Mouse (Mus musculus): ENCODE results near the gene Dusp14. TPM values are rescaled to one million over a fixed set of nuclear protein-coding genes. Genes with fewer than 3 reads are reported as not detected.

Dusp14 gene
- polyA plus RNA-seq, 1 experiment from 2014 or later = 45.6 TPM

DNA sequence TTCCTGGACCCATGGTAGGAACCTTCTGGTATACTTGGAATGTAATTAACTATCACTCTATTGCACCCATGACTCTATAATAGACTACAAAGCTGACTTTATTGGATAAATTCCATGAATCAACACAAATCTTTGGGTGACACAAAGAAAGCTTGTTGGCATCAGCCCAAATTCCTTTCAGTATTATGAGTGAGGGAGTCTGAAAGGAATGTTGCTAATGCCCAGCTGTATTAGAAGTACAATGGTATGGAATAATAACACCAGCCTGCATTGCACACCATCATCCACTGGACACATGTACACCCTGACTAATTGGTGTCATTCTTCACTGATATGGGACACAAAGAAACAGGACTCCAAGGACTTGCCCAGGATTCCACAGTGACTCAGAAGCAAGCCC, 32.1 kb upstream of the Dusp14 start:
- DNase-seq (ENCODE audit: low spot score) = no peak
- H3K9me3 ChIP-seq (replicated peaks; ENCODE audit: low read length) = no peaks in the 10 kb centered on the region
- H3K4me3 ChIP-seq (replicated peaks; ENCODE audit: low read depth, low read length) = no peak overlapping the region
- TF ChIP-seq CTCF (IDR thresholded peaks at IDR 0.05; ENCODE audit: low read depth) = no peak
- H3K4me1 ChIP-seq (replicated peaks; ENCODE audit: insufficient read depth, low read length) = no peaks in the 10 kb centered on the region
- no peak overlapping the region for H3K27ac ChIP-seq
- no peak for ATAC-seq (replicated peaks; ENCODE audit: low FRiP score, low read depth)
- no peaks in the 10 kb centered on the region for H3K27me3 ChIP-seq (ENCODE audit: insufficient read depth, low read length)
- H3K4me2 ChIP-seq (ENCODE audit: low read length) = no peak overlapping the region
- no peak overlapping the region for H3K9ac ChIP-seq (ENCODE audit: low read depth, low read length)
- H3K36me3 ChIP-seq (ENCODE audit: insufficient read depth, low read length) = peaks cover 25% of the 10 kb centered on the region; the same call in 1 of the 2 replicates

- H3K36me3 ChIP-seq (ENCODE audit: insufficient read depth, low read length) = peaks cover 23% of the 10 kb centered on the region
- DNase-seq (ENCODE audit: low spot score) (no peak), ATAC-seq (replicated peaks; ENCODE audit: low FRiP score, low read depth) (no peak)
- H3K4me3 ChIP-seq (replicated peaks; ENCODE audit: low read depth, low read length) = no peak overlapping the region
- H3K9me3 ChIP-seq (replicated peaks; ENCODE audit: low read length) = no peaks in the 10 kb centered on the region
- H3K27ac ChIP-seq = no peak overlapping the region
- H3K4me2 ChIP-seq (ENCODE audit: low read length) = no peak overlapping the region
- no peak for TF ChIP-seq CTCF (IDR thresholded peaks at IDR 0.05; ENCODE audit: low read depth)
- no peak overlapping the region for H3K9ac ChIP-seq (ENCODE audit: low read depth, low read length)
- no peaks in the 10 kb centered on the region for H3K4me1 ChIP-seq (replicated peaks; ENCODE audit: insufficient read depth, low read length)
- no peaks in the 10 kb centered on the region for H3K27me3 ChIP-seq (ENCODE audit: insufficient read depth, low read length)
- 73% methylated on average over 5 of the region's 5 CpGs for WGBS
These were observed 28.4 kb upstream of the Dusp14 start for GRCm38 (mm10) chr11:84097251-84097998.

GRCm38 (mm10) chr11:84095084-84095483, 26.0 kb upstream of the Dusp14 start:
- Histone ChIP-seq H3K27ac (no peak overlapping the region), H3K9ac (ENCODE audit: low read depth, low read length) (no peak overlapping the region), H3K4me2 (ENCODE audit: low read length) (no peak overlapping the region), H3K9me3 (replicated peaks; ENCODE audit: low read length) (no peaks in the 10 kb centered on the region), H3K4me1 (replicated peaks; ENCODE audit: insufficient read depth, low read length) (no peaks in the 10 kb centered on the region), H3K36me3 (ENCODE audit: insufficient read depth, low read length) (peaks cover 17% of the 10 kb centered on the region), H3K4me3 (replicated peaks; ENCODE audit: low read depth, low read length) (no peak overlapping the region), H3K27me3 (ENCODE audit: insufficient read depth, low read length) (no peaks in the 10 kb centered on the region)
- TF ChIP-seq CTCF (IDR thresholded peaks at IDR 0.05; ENCODE audit: low read depth) = no peak
- DNase-seq (ENCODE audit: low spot score) = no peak
- WGBS = 75% methylated on average over 4 of the region's 4 CpGs
- no peak for ATAC-seq (replicated peaks; ENCODE audit: low FRiP score, low read depth)

DNA sequence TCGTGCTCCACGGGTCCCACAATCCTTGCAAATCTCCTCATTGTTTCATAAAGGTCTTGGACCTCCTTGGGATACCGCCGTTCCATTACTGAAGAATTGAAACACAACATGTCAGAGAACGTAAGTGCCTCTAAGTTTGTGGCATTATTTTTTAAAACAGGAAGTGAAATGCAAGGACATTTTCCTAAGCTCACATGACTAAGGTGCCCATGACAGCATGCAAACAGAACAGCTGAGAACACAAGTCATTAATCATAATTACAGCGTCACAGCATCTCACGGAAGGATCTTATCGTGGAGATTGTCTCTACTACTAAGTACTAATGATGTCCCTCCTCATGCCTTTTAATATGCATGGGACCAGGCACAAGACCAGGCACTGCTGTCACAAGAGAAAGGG, 21.5 kb upstream of the Dusp14 start:
- Histone ChIP-seq H3K27ac (no peak overlapping the region), H3K4me1 (replicated peaks; ENCODE audit: insufficient read depth, low read length) (no peaks in the 10 kb centered on the region), H3K9me3 (replicated peaks; ENCODE audit: low read length) (no peaks in the 10 kb centered on the region), H3K4me3 (replicated peaks; ENCODE audit: low read depth, low read length) (no peak overlapping the region), H3K4me2 (ENCODE audit: low read length) (no peak overlapping the region), H3K27me3 (ENCODE audit: insufficient read depth, low read length) (no peaks in the 10 kb centered on the region), H3K9ac (ENCODE audit: low read depth, low read length) (no peak overlapping the region), H3K36me3 (ENCODE audit: insufficient read depth, low read length) (peaks cover 13% of the 10 kb centered on the region)
- no peak for TF ChIP-seq CTCF (IDR thresholded peaks at IDR 0.05; ENCODE audit: low read depth)
- 83% methylated on average over 8 of the region's 8 CpGs for WGBS
- DNase-seq (ENCODE audit: low spot score) = no peak
- no peak for ATAC-seq (replicated peaks; ENCODE audit: low FRiP score, low read depth)

GRCm38 (mm10) chr11:84081901-84082300, 12.8 kb upstream of the Dusp14 start:
- H3K4me1 ChIP-seq (replicated peaks; ENCODE audit: insufficient read depth, low read length) = no peaks in the 10 kb centered on the region
- H3K9me3 ChIP-seq (replicated peaks; ENCODE audit: low read length) = no peaks in the 10 kb centered on the region
- H3K27ac ChIP-seq = no peak overlapping the region
- H3K9ac ChIP-seq (ENCODE audit: low read depth, low read length) = no peak overlapping the region
- H3K4me3 ChIP-seq (replicated peaks; ENCODE audit: low read depth, low read length) = no peak overlapping the region
- TF ChIP-seq CTCF (IDR thresholded peaks at IDR 0.05; ENCODE audit: low read depth) = no peak
- no peaks in the 10 kb centered on the region for H3K27me3 ChIP-seq (ENCODE audit: insufficient read depth, low read length)
- no peak overlapping the region for H3K4me2 ChIP-seq (ENCODE audit: low read length)
- 90% methylated on average over 5 of the region's 5 CpGs for WGBS
- DNase-seq (ENCODE audit: low spot score) (no peak), ATAC-seq (replicated peaks; ENCODE audit: low FRiP score, low read depth) (no peak)
- H3K36me3 ChIP-seq (ENCODE audit: insufficient read depth, low read length) = no peaks in the 10 kb centered on the region

DNA sequence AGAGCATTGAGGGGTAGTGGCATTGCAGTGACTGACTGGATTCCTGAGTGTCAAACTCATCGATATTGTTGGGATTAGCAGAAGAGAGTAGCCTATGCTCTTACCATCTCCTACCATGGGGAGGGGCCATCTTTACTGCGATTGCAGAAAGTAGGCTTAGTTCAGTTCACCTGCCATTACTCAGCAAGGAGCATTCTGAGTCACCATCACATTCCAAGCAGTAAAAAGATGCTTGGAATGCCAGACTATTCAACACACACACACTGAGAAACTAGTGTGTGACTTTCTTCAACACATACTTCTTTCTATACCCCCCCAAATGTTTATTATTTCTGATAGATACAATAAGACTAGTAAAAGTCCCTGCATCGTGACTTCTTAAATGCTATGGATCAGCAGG, 11.3 kb upstream of the Dusp14 start:
- Histone ChIP-seq H3K4me2 (ENCODE audit: low read length) (no peak overlapping the region), H3K27ac (no peak overlapping the region), H3K4me3 (replicated peaks; ENCODE audit: low read depth, low read length) (no peak overlapping the region), H3K27me3 (ENCODE audit: insufficient read depth, low read length) (no peaks in the 10 kb centered on the region), H3K4me1 (replicated peaks; ENCODE audit: insufficient read depth, low read length) (no peaks in the 10 kb centered on the region), H3K9me3 (replicated peaks; ENCODE audit: low read length) (no peaks in the 10 kb centered on the region), H3K9ac (ENCODE audit: low read depth, low read length) (no peak overlapping the region), H3K36me3 (ENCODE audit: insufficient read depth, low read length) (no peaks in the 10 kb centered on the region)
- 89% methylated on average over 3 of the region's 3 CpGs for WGBS
- TF ChIP-seq CTCF (IDR thresholded peaks at IDR 0.05; ENCODE audit: low read depth) = no peak
- ATAC-seq (replicated peaks; ENCODE audit: low FRiP score, low read depth) (no peak), DNase-seq (ENCODE audit: low spot score) (no peak)

DNA sequence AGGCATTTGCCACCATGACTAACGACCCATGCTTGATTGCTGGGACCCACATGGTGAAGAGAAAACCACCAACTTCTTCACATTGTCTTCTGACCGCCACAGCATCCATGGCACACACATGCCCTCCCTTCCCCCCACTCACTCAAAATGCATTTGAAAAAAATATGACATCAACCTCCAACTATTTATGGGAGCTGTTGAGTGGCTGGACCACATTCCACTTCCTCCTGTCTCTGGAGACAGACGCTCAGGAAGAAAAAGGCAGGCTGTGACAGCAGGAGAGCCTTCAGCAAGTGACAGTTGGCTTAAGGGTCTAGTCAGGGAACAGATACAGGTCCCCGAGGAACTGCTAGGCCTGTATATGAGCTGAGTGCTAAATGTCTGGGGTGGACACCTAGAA, 10.8 kb upstream of the Dusp14 start:
- WGBS = 78% methylated on average over 4 of the region's 4 CpGs
- H3K9me3 ChIP-seq (replicated peaks; ENCODE audit: low read length) = no peaks in the 10 kb centered on the region
- no peak for ATAC-seq (replicated peaks; ENCODE audit: low FRiP score, low read depth)
- no peaks in the 10 kb centered on the region for H3K27me3 ChIP-seq (ENCODE audit: insufficient read depth, low read length)
- TF ChIP-seq CTCF (IDR thresholded peaks at IDR 0.05; ENCODE audit: low read depth) = no peak
- no peak for DNase-seq (ENCODE audit: low spot score)
- no peak overlapping the region for H3K4me2 ChIP-seq (ENCODE audit: low read length)
- no peak overlapping the region for H3K4me3 ChIP-seq (replicated peaks; ENCODE audit: low read depth, low read length)
- H3K27ac ChIP-seq = 0 out of 2 replicates have a peak overlapping the region, but pooled peaks have one; percentile 47
- no peak overlapping the region for H3K9ac ChIP-seq (ENCODE audit: low read depth, low read length)
- no peaks in the 10 kb centered on the region for H3K36me3 ChIP-seq (ENCODE audit: insufficient read depth, low read length)
- no peaks in the 10 kb centered on the region for H3K4me1 ChIP-seq (replicated peaks; ENCODE audit: insufficient read depth, low read length)

All from kidney, postnatal 0 days (tissue).